Mouse (Mus musculus): ENCODE data around the gene Fcho2.
A peak's percentile ranks its signal among the peaks of the same experiment; 100 is the strongest.

Fcho2 gene

GRCm38 (mm10) chr13:98703786-98704185 lies 111.5 kb downstream of the Fcho2 start:
- DNase-seq, result no peak

GRCm38 (mm10) chr13:98702361-98702760 lies 112.9 kb downstream of the Fcho2 start:
- no peak for DNase-seq

GRCm38 (mm10) chr13:98701309-98701675 lies 114.0 kb downstream of the Fcho2 start:
- DNase-seq, result no peak

- DNase-seq, result no peak
Measured at GRCm38 (mm10) chr13:98700661-98701308, 114.5 kb downstream of the Fcho2 start.

- no peak for DNase-seq
Measured at GRCm38 (mm10) chr13:98699982-98700540, 115.2 kb downstream of the Fcho2 start.

- DNase-seq, result no peak
Measured at GRCm38 (mm10) chr13:98699051-98699744, 116.1 kb downstream of the Fcho2 start.

- DNase-seq, result no peak
Measured at GRCm38 (mm10) chr13:98696716-98697115, 118.5 kb downstream of the Fcho2 start.

GRCm38 (mm10) chr13:98695546-98695945 lies 119.7 kb downstream of the Fcho2 start:
- DNase-seq, result no peak

- peak; percentile 55 for DNase-seq
Measured at GRCm38 (mm10) chr13:98694773-98695314, 120.4 kb downstream of the Fcho2 start, which contains the start of gene Tmem171. Tmem171 (minus strand) TSS chr13:98694834.

- no peak for DNase-seq
Measured at GRCm38 (mm10) chr13:98693316-98693715, 121.9 kb downstream of the Fcho2 start.

GRCm38 (mm10) chr13:98691956-98692515 lies 123.2 kb downstream of the Fcho2 start:
- no peak for DNase-seq

GRCm38 (mm10) chr13:98690886-98691285 lies 124.4 kb downstream of the Fcho2 start:
- no peak for DNase-seq

- no peak for DNase-seq
Measured at GRCm38 (mm10) chr13:98689605-98690290, 125.5 kb downstream of the Fcho2 start.

GRCm38 (mm10) chr13:98687931-98688330 lies 127.3 kb downstream of the Fcho2 start:
- DNase-seq, result peak; percentile 35

GRCm38 (mm10) chr13:98684144-98684900 lies 130.9 kb downstream of the Fcho2 start:
- DNase-seq, result no peak

- DNase-seq, result no peak
Measured at GRCm38 (mm10) chr13:98683412-98683811, 131.8 kb downstream of the Fcho2 start.

- no peak for DNase-seq
Measured at GRCm38 (mm10) chr13:98680470-98681060, 134.7 kb downstream of the Fcho2 start.

GRCm38 (mm10) chr13:98679631-98680041 lies 135.6 kb downstream of the Fcho2 start:
- DNase-seq, result peak; percentile 60

GRCm38 (mm10) chr13:98679230-98679629 lies 136.0 kb downstream of the Fcho2 start:
- DNase-seq, result no peak

- DNase-seq, result no peak
Measured at GRCm38 (mm10) chr13:98673922-98674321, 141.3 kb downstream of the Fcho2 start.

Data from embryo, embryonic 11 days (tissue).